Mouse (Mus musculus): Measurements from ENCODE around the gene Ext2. TPM values are rescaled to one million over a fixed set of nuclear protein-coding genes. Genes with fewer than 3 reads are reported as not detected.

The Ext2 gene
- total RNA-seq, 2 experiments from 2014 or later, result 50.9 to 52.8 TPM

GRCm38 (mm10) chr2:93780528-93780927 is 41.8 kb downstream of the Ext2 start:
- no peak for DNase-seq (ENCODE audit: low spot score in 2 of 2)
- Histone ChIP-seq H3K4me3 (no peak overlapping the region), H3K27ac (no peak overlapping the region)
- no peak for TF ChIP-seq CTCF (conservative IDR thresholded peaks at IDR 0.05)

GRCm38 (mm10) chr2:93779897-93780208 is 42.5 kb downstream of the Ext2 start:
- DNase-seq (ENCODE audit: low spot score in 2 of 2), result no peak
- TF ChIP-seq CTCF (conservative IDR thresholded peaks at IDR 0.05), result no peak
- Histone ChIP-seq H3K4me3 (no peak overlapping the region), H3K27ac (no peak overlapping the region)

GRCm38 (mm10) chr2:93779081-93779896 is 43.1 kb downstream of the Ext2 start:
- Histone ChIP-seq H3K4me3 (no peak overlapping the region), H3K27ac (no peak overlapping the region; the same call in 1 of the 2 replicates)
- no peak for TF ChIP-seq CTCF (conservative IDR thresholded peaks at IDR 0.05)
- DNase-seq (ENCODE audit: low spot score in 2 of 2), result no peak

DNA sequence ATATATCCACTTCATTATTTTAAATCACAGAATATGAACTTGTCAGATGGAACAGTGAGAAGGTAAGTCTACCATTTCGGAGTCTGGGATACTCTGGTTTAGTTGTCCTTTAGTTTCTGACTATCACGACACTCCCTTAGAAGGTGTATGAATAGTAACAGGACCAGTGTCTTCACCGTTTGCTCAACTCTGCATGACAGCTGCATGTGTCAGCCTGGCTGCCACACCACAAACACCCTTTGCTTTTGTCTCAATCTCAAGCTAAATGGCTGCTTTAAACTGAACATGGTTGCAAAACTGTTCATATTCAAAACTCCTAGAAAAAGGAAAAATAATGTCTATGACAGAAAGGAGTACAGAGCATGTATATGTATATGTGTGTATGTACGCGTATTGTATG is 43.8 kb downstream of the Ext2 start:
- Histone ChIP-seq H3K27ac (no peak overlapping the region), H3K4me3 (no peak overlapping the region)
- DNase-seq (ENCODE audit: low spot score in 2 of 2), result no peak
- TF ChIP-seq CTCF (conservative IDR thresholded peaks at IDR 0.05), result no peak

- Histone ChIP-seq H3K4me3 (no peak overlapping the region), H3K27ac (no peak overlapping the region)
- no peak for DNase-seq (ENCODE audit: low spot score in 2 of 2)
- TF ChIP-seq CTCF (conservative IDR thresholded peaks at IDR 0.05), result no peak
Measured at GRCm38 (mm10) chr2:93777056-93777430, 45.3 kb downstream of the Ext2 start.

- Histone ChIP-seq H3K27ac (no peak overlapping the region; the same call in 1 of the 2 replicates), H3K4me3 (no peak overlapping the region)
- no peak for TF ChIP-seq CTCF (conservative IDR thresholded peaks at IDR 0.05)
- DNase-seq (ENCODE audit: low spot score in 2 of 2), result no peak
Measured at GRCm38 (mm10) chr2:93776267-93777055, 45.9 kb downstream of the Ext2 start.

DNA sequence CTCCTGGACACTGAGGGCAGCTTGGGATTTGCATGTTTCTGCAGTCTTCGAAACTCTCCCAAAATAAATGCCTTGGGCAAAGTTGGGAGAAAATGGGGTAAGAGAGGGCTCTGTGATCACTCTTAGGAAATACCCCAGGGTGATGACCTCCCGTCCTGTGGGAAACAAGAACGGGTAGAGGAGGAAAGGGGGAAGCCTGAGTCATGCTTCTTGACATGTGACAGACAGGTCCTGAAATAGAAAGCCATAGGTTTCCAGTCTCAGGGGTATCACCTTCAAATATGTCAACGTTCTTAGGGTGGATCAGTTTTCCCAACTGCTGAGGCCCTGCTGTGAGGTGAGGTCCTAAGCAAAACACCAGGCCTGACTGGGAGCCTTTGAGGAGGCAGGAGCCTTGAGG is 46.9 kb downstream of the Ext2 start:
- DNase-seq (ENCODE audit: low spot score in 2 of 2), result no peak
- no peak for TF ChIP-seq CTCF (conservative IDR thresholded peaks at IDR 0.05)
- H3K27ac ChIP-seq, result no peak overlapping the region; the same call in 1 of the 2 replicates
- H3K4me3 ChIP-seq, result no peak overlapping the region

GRCm38 (mm10) chr2:93774946-93775345 is 47.4 kb downstream of the Ext2 start:
- DNase-seq (ENCODE audit: low spot score in 2 of 2), result no peak
- Histone ChIP-seq H3K27ac (no peak overlapping the region), H3K4me3 (no peak overlapping the region)
- no peak for TF ChIP-seq CTCF (conservative IDR thresholded peaks at IDR 0.05)

- Histone ChIP-seq H3K4me3 (no peak overlapping the region), H3K27ac (no peak overlapping the region; the same call in 1 of the 2 replicates)
- no peak for DNase-seq (ENCODE audit: low spot score in 2 of 2)
- no peak for TF ChIP-seq CTCF (conservative IDR thresholded peaks at IDR 0.05)
Measured at GRCm38 (mm10) chr2:93772765-93773085, 49.6 kb downstream of the Ext2 start.

- Histone ChIP-seq H3K4me3 (no peak overlapping the region), H3K27ac (peak overlapping the region; percentile 15; the same call in 1 of the 2 replicates)
- no peak for TF ChIP-seq CTCF (conservative IDR thresholded peaks at IDR 0.05)
- DNase-seq (ENCODE audit: low spot score in 2 of 2), result no peak
Measured at GRCm38 (mm10) chr2:93772054-93772764, 50.2 kb downstream of the Ext2 start.

GRCm38 (mm10) chr2:93770895-93771294 is 51.5 kb downstream of the Ext2 start:
- H3K27ac ChIP-seq, result no peak overlapping the region
- H3K4me3 ChIP-seq, result no peak overlapping the region
- TF ChIP-seq CTCF (conservative IDR thresholded peaks at IDR 0.05), result no peak
- no peak for DNase-seq (ENCODE audit: low spot score in 2 of 2)

DNA sequence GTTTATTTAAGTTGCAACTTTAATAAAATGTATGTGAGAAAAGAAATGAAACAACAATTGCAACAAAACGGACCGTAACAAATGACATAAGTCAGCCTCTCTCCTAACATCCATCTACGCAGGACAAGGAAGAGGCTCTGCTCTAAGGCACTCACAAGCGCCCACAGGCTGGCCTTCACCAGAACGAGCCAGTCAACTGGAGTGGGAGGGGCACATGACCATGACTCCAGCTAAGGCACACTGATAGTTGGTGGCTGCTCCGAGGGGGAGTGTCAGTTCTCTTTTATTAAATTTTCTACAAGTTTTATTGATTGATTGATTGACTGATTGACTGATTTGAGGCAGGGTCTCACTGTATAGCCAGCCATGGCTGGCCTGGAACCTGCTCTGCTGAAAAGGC is 52.5 kb downstream of the Ext2 start:
- no peak overlapping the region for H3K27ac ChIP-seq
- no peak overlapping the region for H3K4me3 ChIP-seq
- no peak for TF ChIP-seq CTCF (conservative IDR thresholded peaks at IDR 0.05)
- DNase-seq (ENCODE audit: low spot score in 2 of 2), result no peak

GRCm38 (mm10) chr2:93765721-93766120 is 56.6 kb downstream of the Ext2 start:
- DNase-seq (ENCODE audit: low spot score in 2 of 2), result no peak
- no peak for TF ChIP-seq CTCF (conservative IDR thresholded peaks at IDR 0.05)
- Histone ChIP-seq H3K27ac (no peak overlapping the region), H3K4me3 (no peak overlapping the region)

Data from layer of hippocampus, adult 2 months (tissue).